Mouse (Mus musculus) ES-Bruce4 (cell line): ENCODE measurements around the gene Tmem170. TPM values are rescaled to one million over a fixed set of nuclear protein-coding genes. Genes with fewer than 3 reads are reported as not detected.

Source experiments
- H3K27ac ChIP-seq: 2 replicates; pipeline ENCODE4 v1.5.1; 2012; ENCODE audit warnings: low read length, inconsistent platforms; ENCODE audit not compliant: insufficient read depth
- H3K27me3 ChIP-seq: 2 replicates; pipeline ENCODE4 v1.6.1; 2012; ENCODE audit warnings: mild to moderate bottlenecking, low read length, inconsistent platforms; ENCODE audit not compliant: control insufficient read depth, poor library complexity, insufficient read depth, severe bottlenecking
- H3K36me3 ChIP-seq: 2 replicates; pipeline ENCODE4 v1.6.1; 2012; ENCODE audit warnings: inconsistent platforms, mild to moderate bottlenecking, low read length, moderate library complexity; ENCODE audit not compliant: control insufficient read depth, poor library complexity, insufficient read depth, severe bottlenecking
- H3K4me1 ChIP-seq: one replicate; pipeline ENCODE4 v1.8.1; 2011; ENCODE audit warnings: low read length; ENCODE audit not compliant: control insufficient read depth, insufficient read depth
- H3K4me3 ChIP-seq: 2 replicates; pipeline ENCODE4 v1.5.1; 2011; ENCODE audit warnings: low read depth, mild to moderate bottlenecking, low read length
- H3K9ac ChIP-seq: 2 replicates; pipeline ENCODE4 v1.6.1; 2012; ENCODE audit warnings: low read depth, mild to moderate bottlenecking, inconsistent platforms; ENCODE audit not compliant: poor library complexity, severe bottlenecking
- H3K9me3 ChIP-seq: replicated peaks from 2 replicates; pipeline ENCODE4 v1.6.1; 2012; ENCODE audit warnings: mild to moderate bottlenecking, low read length, inconsistent platforms; ENCODE audit not compliant: control insufficient read depth, poor library complexity, insufficient read depth, severe bottlenecking
- CTCF ChIP-seq: IDR thresholded peaks from one replicate; pipeline ENCODE4 v1.8.1; 2011; ENCODE audit warnings: low read depth, low read length
- EP300 ChIP-seq: IDR thresholded peaks from 2 replicates; pipeline ENCODE4 v1.6.1; 2011; ENCODE audit warnings: low read depth, low read length; ENCODE audit not compliant: insufficient read depth
- POLR2A ChIP-seq: IDR thresholded peaks from one replicate; pipeline ENCODE4 v1.8.1; 2011; ENCODE audit warnings: low read length; ENCODE audit not compliant: insufficient read depth
- polyA plus RNA-seq: library from polyadenylated mRNA; stranded (reverse); fragments of >200 nt; gene quantifications from 2 replicates; pipeline ENCODE4 v1.2.4, GENCODE M21; 2011; ENCODE audit warnings: low read depth; ENCODE audit not compliant: missing spikeins, insufficient read depth, insufficient read length

The Tmem170 gene
- polyA plus RNA-seq, result 30.4 and 31.2 TPM in 2 replicates

DNA sequence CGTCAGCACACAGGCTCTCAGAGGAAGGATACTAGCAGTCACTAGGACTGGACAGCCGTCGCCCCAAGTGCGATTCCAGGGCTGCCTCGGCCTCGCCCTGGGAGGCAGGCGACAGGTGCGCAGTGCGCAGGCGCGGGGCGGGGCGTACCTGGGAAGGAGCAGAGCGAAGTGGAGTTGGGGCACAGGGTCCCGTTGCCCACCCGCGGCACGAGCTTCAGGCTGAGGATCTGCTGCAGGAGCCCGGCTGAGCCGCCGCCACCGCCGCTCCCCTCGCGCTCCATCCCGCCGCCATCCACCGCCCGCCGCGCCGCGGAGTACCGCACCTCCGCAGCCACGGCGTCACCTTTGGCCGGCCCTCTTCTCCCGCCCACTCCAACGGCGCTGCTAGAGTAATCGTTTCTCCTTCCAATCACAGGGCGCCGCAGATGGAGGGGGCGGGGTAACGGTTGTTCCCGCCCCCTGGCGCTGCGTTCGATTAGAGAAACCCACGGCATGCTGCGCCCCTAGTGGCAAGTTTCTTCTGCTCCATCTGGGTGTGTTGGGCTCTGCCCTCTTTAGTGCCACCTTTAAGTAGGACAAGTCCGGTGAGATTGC is at the start of gene Tmem170:
Tmem170 (minus strand) TSS at position 396 of the 594 bp plus-strand sequence.
- H3K4me3 ChIP-seq, result peak within 1 kb of the TSS; percentile 82
- no peaks in the 10 kb centered on the region for H3K27me3 ChIP-seq
- TF ChIP-seq POLR2A, result no peak
- TF ChIP-seq CTCF, result peak; percentile 81
- TF ChIP-seq EP300, result 0 out of 2 replicates have a peak, but pooled peaks have one; percentile 4
- peaks cover 12% of the 10 kb centered on the region for H3K36me3 ChIP-seq
- H3K4me1 ChIP-seq, result no peaks in the 10 kb centered on the region
- H3K27ac ChIP-seq, result no peak within 1 kb of the TSS
- H3K9ac ChIP-seq, result peak within 1 kb of the TSS; percentile 86
- H3K9me3 ChIP-seq, result no peaks in the 10 kb centered on the region

DNA sequence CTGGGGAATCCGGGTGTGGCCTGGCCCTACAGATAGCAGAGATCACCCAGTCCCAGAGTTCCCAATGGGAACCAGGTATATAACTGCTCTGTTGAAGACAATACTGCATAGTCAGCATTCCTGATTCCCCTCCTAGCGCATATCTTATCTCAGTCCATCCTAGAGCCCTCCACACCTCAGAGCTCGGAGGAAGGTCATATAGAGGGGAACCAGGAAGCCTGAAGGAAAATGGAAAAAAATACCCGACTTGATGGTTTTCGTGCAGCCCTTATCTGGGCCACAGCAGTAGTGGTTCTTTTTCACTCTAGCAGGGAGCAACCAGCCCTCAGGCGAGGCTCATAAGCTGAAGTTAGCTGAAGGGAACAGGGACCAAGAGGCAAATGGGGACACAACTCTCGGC is 48.4 kb upstream of the Tmem170 start:
- Histone ChIP-seq H3K27ac (peak overlapping the region; percentile 71), H3K9ac (no peak overlapping the region), H3K27me3 (no peaks in the 10 kb centered on the region), H3K36me3 (peaks cover 5% of the 10 kb centered on the region; the same call in 1 of the 2 replicates), H3K4me3 (no peak overlapping the region), H3K4me1 (peaks cover 2% of the 10 kb centered on the region), H3K9me3 (no peaks in the 10 kb centered on the region)
- TF ChIP-seq EP300 (no peak), POLR2A (no peak), CTCF (no peak)

DNA sequence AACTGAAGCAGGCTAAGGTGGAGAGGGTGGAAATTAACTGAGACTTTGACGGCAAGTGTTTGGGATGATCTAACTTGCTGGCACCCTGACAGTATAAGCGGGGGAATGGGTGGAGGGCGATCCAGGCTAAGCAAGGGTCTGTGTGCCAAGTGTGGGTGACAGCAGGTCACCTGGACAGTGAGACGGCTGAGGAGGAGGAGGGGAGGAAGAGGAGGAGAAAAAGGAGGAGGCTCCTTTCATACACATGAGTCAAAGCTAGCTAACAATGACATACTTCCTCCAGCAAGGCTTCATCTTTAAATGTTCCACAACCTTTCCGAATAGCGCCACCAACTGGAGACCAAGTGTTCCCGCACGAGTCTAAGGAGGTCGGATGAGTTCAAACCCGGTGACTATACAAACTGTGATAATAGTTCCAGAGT is 46.8 kb upstream of the Tmem170 start:
- H3K36me3 ChIP-seq, result peaks cover 7% of the 10 kb centered on the region; the same call in 1 of the 2 replicates
- H3K9me3 ChIP-seq, result no peaks in the 10 kb centered on the region
- TF ChIP-seq POLR2A (no peak), CTCF (peak; percentile 62)

DNA sequence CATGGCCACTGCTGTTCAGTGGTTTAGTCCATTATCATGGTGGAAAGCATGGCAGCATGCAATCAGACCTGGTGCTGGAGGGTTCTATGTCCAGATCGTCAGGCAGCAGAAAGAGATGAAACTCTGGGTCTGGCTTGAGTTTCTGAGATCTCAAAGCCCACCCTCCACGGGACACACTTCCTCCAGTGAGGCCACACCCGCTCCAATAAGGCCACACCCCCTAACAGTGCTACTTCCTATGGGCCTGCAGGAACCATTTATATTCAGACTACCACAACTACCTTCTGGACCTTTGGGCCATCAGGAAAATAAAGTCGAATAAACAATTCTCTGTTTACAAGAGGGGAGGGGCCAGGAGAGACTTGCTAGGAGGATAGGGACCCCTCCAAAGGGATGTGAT is 44.4 kb upstream of the Tmem170 start:
- Histone ChIP-seq H3K27me3 (no peaks in the 10 kb centered on the region), H3K27ac (peak overlapping the region; percentile 26; the same call in 1 of the 2 replicates)

More for the DNA sequence above, 46.8 kb upstream of the Tmem170 start:
- H3K4me1 ChIP-seq, result peaks cover 2% of the 10 kb centered on the region
- H3K27ac ChIP-seq, result no peak overlapping the region
- H3K9ac ChIP-seq, result no peak overlapping the region
- H3K4me3 ChIP-seq, result no peak overlapping the region
- H3K27me3 ChIP-seq, result no peaks in the 10 kb centered on the region

DNA sequence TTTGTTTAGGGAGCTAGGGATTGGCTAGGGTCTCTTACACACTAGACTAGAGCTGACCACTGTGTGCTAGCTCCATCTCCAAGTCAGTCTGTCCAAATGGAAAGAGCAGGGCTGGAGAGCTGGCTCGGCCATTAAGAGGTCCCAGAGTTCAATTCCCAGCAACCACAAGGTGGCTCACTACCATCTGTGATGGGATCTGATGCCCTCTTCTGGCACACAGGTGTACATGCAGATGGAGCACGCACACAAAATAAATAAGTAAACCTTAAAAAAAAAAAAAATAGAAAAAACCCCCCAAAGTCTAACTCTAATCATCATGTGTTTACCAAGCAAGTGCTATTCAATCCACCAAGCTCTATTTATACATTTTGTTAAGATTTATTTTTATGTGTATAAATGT is 43.1 kb upstream of the Tmem170 start:
- no peaks in the 10 kb centered on the region for H3K9me3 ChIP-seq
- H3K4me1 ChIP-seq, result no peaks in the 10 kb centered on the region
- no peak overlapping the region for H3K27ac ChIP-seq
- H3K27me3 ChIP-seq, result no peaks in the 10 kb centered on the region
- H3K4me3 ChIP-seq, result no peak overlapping the region
- H3K9ac ChIP-seq, result no peak overlapping the region
- peaks cover 11% of the 10 kb centered on the region for H3K36me3 ChIP-seq
- TF ChIP-seq CTCF (peak; percentile 82), EP300 (no peak)

More for the DNA sequence above, 44.4 kb upstream of the Tmem170 start:
- peaks cover 2% of the 10 kb centered on the region for H3K4me1 ChIP-seq
- no peak overlapping the region for H3K9ac ChIP-seq
- no peak overlapping the region for H3K4me3 ChIP-seq
- H3K9me3 ChIP-seq, result no peaks in the 10 kb centered on the region
- H3K36me3 ChIP-seq, result peaks cover 11% of the 10 kb centered on the region
- no peak for TF ChIP-seq POLR2A
- no peak for TF ChIP-seq CTCF
- no peak for TF ChIP-seq EP300

DNA sequence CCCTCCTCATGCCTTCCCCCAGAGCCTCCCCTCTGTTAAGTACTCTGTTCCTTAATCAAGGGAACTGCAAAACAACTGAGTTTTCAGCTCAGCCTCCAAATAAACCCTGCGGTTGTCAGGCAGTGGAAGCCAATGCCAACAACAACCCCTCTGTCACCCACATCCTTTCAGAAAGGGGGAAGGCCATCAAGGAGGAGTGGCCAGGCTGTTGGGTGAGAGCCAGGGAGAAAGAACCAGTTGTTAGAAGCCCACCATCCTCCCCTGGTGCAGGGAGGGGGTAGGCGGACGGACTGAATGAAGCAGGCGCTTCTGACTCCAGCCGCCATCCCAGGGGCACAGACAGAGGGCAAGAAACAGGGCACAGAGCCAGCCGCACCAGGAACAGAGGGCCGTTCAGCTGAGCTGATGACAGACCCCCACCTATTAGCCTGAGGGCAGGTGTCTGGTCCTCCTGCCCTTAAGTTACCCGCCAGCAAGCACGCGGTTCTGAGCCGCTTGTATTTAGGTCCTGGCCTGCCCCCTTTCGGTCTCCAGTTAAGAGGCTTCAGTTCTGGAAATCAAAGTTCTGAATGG is 36.4 kb upstream of the Tmem170 start:
- Histone ChIP-seq H3K36me3 (peaks cover 4% of the 10 kb centered on the region), H3K9ac (no peak overlapping the region), H3K4me1 (no peaks in the 10 kb centered on the region), H3K27ac (no peak overlapping the region), H3K9me3 (no peaks in the 10 kb centered on the region), H3K4me3 (no peak overlapping the region), H3K27me3 (no peaks in the 10 kb centered on the region)
- TF ChIP-seq POLR2A, result no peak
- peak; percentile 52 for TF ChIP-seq CTCF
